Mouse (Mus musculus): ENCODE data around the gene Eif2b1.

- TF ChIP-seq POLR2A (IDR thresholded peaks at IDR 0.05; ENCODE audit: control insufficient read depth, extremely low read depth, insufficient read depth, low read length, poor library complexity) (no peak), CTCF (IDR thresholded peaks at IDR 0.05; ENCODE audit: borderline replicate concordance, control insufficient read depth, extremely low read depth, insufficient read depth, low read length, poor library complexity) (no peak)
Observed at GRCm38 (mm10) chr5:124532451-124532850, 46.5 kb downstream of the Eif2b1 start.
